Mouse (Mus musculus) adipose tissue, adult 10 weeks (tissue): ENCODE data around the gene Amy2a5. TPM values are rescaled to one million over a fixed set of nuclear protein-coding genes. Genes with fewer than 3 reads are reported as not detected.

Experiments
- polyA plus RNA-seq: library from polyadenylated mRNA; stranded (reverse); fragments of 350-450 nt; fragmentation: Illumina TruSeq; extraction: RNeasy Lipid Tissue Mini Kit (QIAGEN cat#74804); gene quantifications from one replicate; pipeline ENCODE4 v1.2.3, GENCODE M21; 2014; ENCODE audit warnings: low read depth, low replicate concordance

The Amy2a5 gene
- polyA plus RNA-seq = 1.5 TPM

GRCm38 (mm10) chr3:113258737-113259136, at the start of gene Amy2a5:
Gene Amy2a5, minus strand, starts transcription at chr3:113258837.

GRCm38 (mm10) chr3:113291349-113291748, 32.7 kb upstream of the Amy2a5 start, which contains the start of gene Amy2a4:
Gene Amy2a4, minus strand, starts transcription at chr3:113291449.

Other genes starting within 250 kb of the Amy2a5 start
- gene Amy2a4, start 32.6 kb upstream of the Amy2a5 start, polyA plus RNA-seq = 0.19 TPM
- 0.19 TPM for gene Amy2a3, start 65.2 kb upstream of the Amy2a5 start, polyA plus RNA-seq
- 0.19 TPM for gene Amy2a2, start 97.8 kb upstream of the Amy2a5 start, polyA plus RNA-seq